Mouse (Mus musculus): Measurements from ENCODE around the gene Fibin. TPM values are rescaled to one million over a fixed set of nuclear protein-coding genes. Genes with fewer than 3 reads are reported as not detected.

Fibin gene
- polyA plus RNA-seq, 1 experiment from 2014 or later, result 1.2 TPM

Other genes starting within 250 kb of the Fibin start
- not detected in 2 replicates for gene Bbox1, start 48.6 kb downstream of the Fibin start, polyA plus RNA-seq (2016; fragmentation: Nextera tagmentation; extraction: Ambion mirVana)
- gene Slc5a12, start 234.1 kb upstream of the Fibin start, polyA plus RNA-seq (2016; fragmentation: Nextera tagmentation; extraction: Ambion mirVana), result not detected in 2 replicates